Mouse (Mus musculus): Measurements from ENCODE around the gene Ccnj.

DNA sequence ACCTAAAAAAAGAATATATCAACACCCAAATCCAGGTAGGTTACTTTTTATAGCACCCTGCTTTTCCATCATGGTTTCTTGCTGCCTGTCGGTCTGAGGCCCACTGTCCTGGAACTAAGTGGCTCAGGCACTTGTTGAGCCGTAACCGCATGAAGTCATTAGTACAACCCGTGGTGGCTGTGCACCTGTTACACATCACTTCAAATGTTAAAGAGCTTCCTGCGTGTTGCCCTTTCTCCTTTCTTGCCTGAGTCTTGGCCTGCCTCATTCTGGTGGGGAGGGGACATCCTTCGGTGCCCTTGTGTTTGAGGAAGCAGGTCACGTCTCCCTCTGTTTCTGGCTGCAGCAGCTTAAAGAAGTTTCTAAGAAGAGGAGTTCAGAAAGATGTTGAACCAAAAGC lies 21.2 kb upstream of the Ccnj start:
- TF ChIP-seq ETS1 (conservative IDR thresholded peaks at IDR 0.05; ENCODE audit: low read depth, low read length) = no peak
- TF ChIP-seq SMC3 (IDR thresholded peaks at IDR 0.05; ENCODE audit: low read depth, low read length) = no peak
- TF ChIP-seq CTCF (conservative IDR thresholded peaks at IDR 0.05 in 1 of 2, IDR thresholded peaks at IDR 0.05 in 1 of 2; ENCODE audit: low read depth in 2 of 2, low read length in 2 of 2) = no peak
- TF ChIP-seq UBTF (IDR thresholded peaks at IDR 0.05; ENCODE audit: low read depth, low read length) = no peak
- TF ChIP-seq NELFE (IDR thresholded peaks at IDR 0.05; ENCODE audit: low read depth, low read length) = no peak
- no peak for TF ChIP-seq EP300 (IDR thresholded peaks at IDR 0.05; ENCODE audit: low read length)
- TF ChIP-seq CHD2 (IDR thresholded peaks at IDR 0.05; ENCODE audit: low read length) = no peak
- 0 out of 2 replicates have a peak, but pooled peaks have one; percentile 18 for TF ChIP-seq SIN3A (IDR thresholded peaks at IDR 0.05; ENCODE audit: low read length)
- no peak for TF ChIP-seq RAD21 (IDR thresholded peaks at IDR 0.05; ENCODE audit: low read depth, low read length)
- TF ChIP-seq POLR2A (IDR thresholded peaks at IDR 0.05; ENCODE audit: low read depth, low read length) = no peak
- no peak for TF ChIP-seq ZNF384 (IDR thresholded peaks at IDR 0.05; ENCODE audit: low read depth, low read length)
- TF ChIP-seq USF2 (conservative IDR thresholded peaks at IDR 0.05; ENCODE audit: low read depth, low read length) = no peak
- TF ChIP-seq JUND (conservative IDR thresholded peaks at IDR 0.05; ENCODE audit: low read depth, low read length) = no peak
- no peak for TF ChIP-seq ELF1 (IDR thresholded peaks at IDR 0.05; ENCODE audit: low read depth, low read length)
